Mouse (Mus musculus) MEL (cell line): ENCODE results near the gene Six4. TPM values are rescaled to one million over a fixed set of nuclear protein-coding genes. Genes with fewer than 3 reads are reported as not detected.
"Not testable (repeated sequence)": the region's sequence is repeated elsewhere in the genome, so short reads cannot be mapped to it uniquely, and the experiment has no call there.

Experiments used
- DNase-seq: peaks from one replicate; pipeline ENCODE4 v3.0.0; 2011; ENCODE audit warnings: low read depth, low spot score
- H3K27ac ChIP-seq: 2 replicates; pipeline ENCODE4 v1.5.1; 2012; ENCODE audit warnings: low read depth, mild to moderate bottlenecking, control low read depth, low read length, moderate library complexity; ENCODE audit not compliant: control insufficient read depth
- H3K27me3 ChIP-seq, 2 experiments: fragments of 150-350 bp in 1 of 2; sonication (generic) in 1 of 2; 2 replicates each; pipeline ENCODE4 v1.6.1; 2012; ENCODE audit warnings: low read length in 2 of 2, mild to moderate bottlenecking in 2 of 2, improper control_type of control experiment in 1 of 2, moderate library complexity in 1 of 2; ENCODE audit not compliant: insufficient read depth in 2 of 2, control insufficient read depth in 1 of 2
- H3K36me3 ChIP-seq, 2 experiments: 2 replicates each; pipeline ENCODE4 v1.6.1; 2012 to 2014; ENCODE audit warnings: low read length in 2 of 2, improper control_type of control experiment in 1 of 2, inconsistent platforms in 1 of 2, mild to moderate bottlenecking in 1 of 2; ENCODE audit not compliant: insufficient read depth in 2 of 2, control insufficient read depth in 1 of 2
- H3K4me1 ChIP-seq, 2 experiments: fragments of 150-350 bp in 1 of 2; sonication (generic) in 1 of 2; 2 replicates each; pipeline ENCODE4 v1.6.1; 2012; ENCODE audit warnings: low read length in 2 of 2, improper control_type of control experiment in 1 of 2, mild to moderate bottlenecking in 1 of 2; ENCODE audit not compliant: insufficient read depth in 2 of 2, control insufficient read depth in 1 of 2
- H3K4me3 ChIP-seq, 2 experiments: fragments of 150-350 bp in 1 of 2; sonication (generic) in 1 of 2; 2 replicates each; pipeline ENCODE4 v1.5.1; 2012; ENCODE audit warnings: low read depth in 2 of 2, low read length in 2 of 2, mild to moderate bottlenecking in 2 of 2, moderate library complexity in 2 of 2, control low read depth in 1 of 2, improper control_type of control experiment in 1 of 2; ENCODE audit not compliant: control insufficient read depth in 1 of 2, insufficient read depth in 1 of 2
- H3K79me2 ChIP-seq: 2 replicates; pipeline ENCODE4 v1.6.1; 2012; ENCODE audit warnings: mild to moderate bottlenecking, low read length, moderate library complexity; ENCODE audit not compliant: control insufficient read depth, poor library complexity, insufficient read depth
- H3K9ac ChIP-seq: 2 replicates; pipeline ENCODE4 v1.6.1; 2012; ENCODE audit warnings: low read depth, mild to moderate bottlenecking, control low read depth, low read length, moderate library complexity; ENCODE audit not compliant: control insufficient read depth, poor library complexity, severe bottlenecking
- H3K9me3 ChIP-seq: fragments of 150-350 bp; sonication (generic); replicated peaks from 2 replicates; pipeline ENCODE4 v1.6.1; 2012; ENCODE audit warnings: mild to moderate bottlenecking, low read length, improper control_type of control experiment, moderate library complexity; ENCODE audit not compliant: insufficient read depth
- CHD2 ChIP-seq: IDR thresholded peaks from 2 replicates; pipeline ENCODE4 v1.6.1; 2011; ENCODE audit warnings: low read length, improper control_type of control experiment
- CTCF ChIP-seq, 3 experiments: IDR thresholded peaks in 2 of 3; conservative IDR thresholded peaks in 1 of 3; 2 replicates each; pipeline ENCODE4 v1.5.1; 2011 to 2012; ENCODE audit warnings: low read length in 3 of 3, low read depth in 2 of 3, mild to moderate bottlenecking in 2 of 3, improper control_type of control experiment in 1 of 3, inconsistent platforms in 1 of 3, mixed read lengths in 1 of 3, moderate library complexity in 1 of 3; ENCODE audit not compliant: control insufficient read depth in 1 of 3, insufficient read depth in 1 of 3, poor library complexity in 1 of 3, severe bottlenecking in 1 of 3
- E2F4 ChIP-seq: IDR thresholded peaks from 2 replicates; pipeline ENCODE4 v1.6.1; 2011; ENCODE audit warnings: low read depth, low read length, improper control_type of control experiment, borderline replicate concordance
- ELF1 ChIP-seq: IDR thresholded peaks from 2 replicates; pipeline ENCODE4 v1.6.1; 2014; ENCODE audit warnings: low read depth, mild to moderate bottlenecking, inconsistent platforms, low read length, improper control_type of control experiment, moderate library complexity
- EP300 ChIP-seq, 2 experiments: IDR thresholded peaks; 2 replicates each; pipeline ENCODE4 v1.6.1; 2011; ENCODE audit warnings: improper control_type of control experiment in 2 of 2, low read length in 2 of 2, low read depth in 1 of 2, mild to moderate bottlenecking in 1 of 2
- ETS1 ChIP-seq: IDR thresholded peaks from 2 replicates; pipeline ENCODE4 v1.6.1; 2012; ENCODE audit warnings: low read depth, mild to moderate bottlenecking, inconsistent platforms, low read length, improper control_type of control experiment, moderate library complexity
- GATA1 ChIP-seq: IDR thresholded peaks from 2 replicates; pipeline ENCODE4 v1.6.1; 2011; ENCODE audit warnings: low read depth, low read length, improper control_type of control experiment
- KAT2A ChIP-seq: conservative IDR thresholded peaks from 2 replicates; pipeline ENCODE4 v1.6.1; 2012; ENCODE audit warnings: low read depth, low read length, improper control_type of control experiment, inconsistent platforms
- MAFK ChIP-seq: IDR thresholded peaks from 2 replicates; pipeline ENCODE4 v1.6.1; 2011; ENCODE audit warnings: low read depth, mild to moderate bottlenecking, low read length, improper control_type of control experiment, borderline replicate concordance
- MAX ChIP-seq: IDR thresholded peaks from 2 replicates; pipeline ENCODE4 v1.6.1; 2011; ENCODE audit warnings: low read length, improper control_type of control experiment
- MAZ ChIP-seq: IDR thresholded peaks from 2 replicates; pipeline ENCODE4 v1.6.1; 2012; ENCODE audit warnings: low read depth, mild to moderate bottlenecking, inconsistent platforms, low read length, improper control_type of control experiment
- MEF2A ChIP-seq: IDR thresholded peaks from 2 replicates; pipeline ENCODE4 v1.6.1; 2014; ENCODE audit warnings: low read depth, mild to moderate bottlenecking, inconsistent platforms, low read length, improper control_type of control experiment; ENCODE audit not compliant: poor library complexity, insufficient replicate concordance, severe bottlenecking; ENCODE audit errors: extremely low read depth
- MXI1 ChIP-seq: IDR thresholded peaks from 2 replicates; pipeline ENCODE4 v1.6.1; 2011; ENCODE audit warnings: mild to moderate bottlenecking, low read depth, low read length, improper control_type of control experiment
- MYC ChIP-seq: IDR thresholded peaks from 2 replicates; pipeline ENCODE4 v1.6.1; 2011; ENCODE audit warnings: low read depth, mild to moderate bottlenecking, low read length, improper control_type of control experiment, moderate library complexity
- NELFE ChIP-seq: IDR thresholded peaks from 2 replicates; pipeline ENCODE4 v1.6.1; 2011; ENCODE audit warnings: low read depth, low read length, improper control_type of control experiment
- NRF1 ChIP-seq: IDR thresholded peaks from 2 replicates; pipeline ENCODE4 v1.6.1; 2014; ENCODE audit warnings: low read depth, mild to moderate bottlenecking, inconsistent platforms, low read length, improper control_type of control experiment, moderate library complexity; ENCODE audit not compliant: poor library complexity, insufficient read depth, severe bottlenecking
- POLR2A ChIP-seq, 2 experiments: IDR thresholded peaks; 2 replicates each; pipeline ENCODE4 v1.6.1; 2011 to 2012; ENCODE audit warnings: low read length in 2 of 2, mild to moderate bottlenecking in 2 of 2, control low read depth in 1 of 2, improper control_type of control experiment in 1 of 2, low read depth in 1 of 2, moderate library complexity in 1 of 2; ENCODE audit not compliant: control insufficient read depth in 1 of 2, insufficient read depth in 1 of 2, poor library complexity in 1 of 2
- POLR2AphosphoS5 ChIP-seq: IDR thresholded peaks from 2 replicates; pipeline ENCODE4 v1.6.1; 2012; ENCODE audit warnings: low read depth, borderline replicate concordance, mild to moderate bottlenecking, inconsistent platforms, low read length, moderate library complexity, mixed read lengths
- RCOR1 ChIP-seq: IDR thresholded peaks from 2 replicates; pipeline ENCODE4 v1.6.1; 2012; ENCODE audit warnings: low read depth, mild to moderate bottlenecking, inconsistent platforms, low read length, improper control_type of control experiment
- TBP ChIP-seq: IDR thresholded peaks from 2 replicates; pipeline ENCODE4 v1.8.0; 2011; ENCODE audit warnings: low read depth, low read length, improper control_type of control experiment
- TCF12 ChIP-seq: IDR thresholded peaks from 2 replicates; pipeline ENCODE4 v1.6.1; 2014; ENCODE audit warnings: low read depth, mild to moderate bottlenecking, inconsistent platforms, low read length, improper control_type of control experiment, moderate library complexity
- UBTF ChIP-seq: IDR thresholded peaks from 2 replicates; pipeline ENCODE4 v1.6.1; 2012; ENCODE audit warnings: low read depth, mild to moderate bottlenecking, inconsistent platforms, low read length, improper control_type of control experiment, moderate library complexity, borderline replicate concordance; ENCODE audit not compliant: insufficient read depth
- USF2 ChIP-seq, 2 experiments: IDR thresholded peaks; 2 replicates each; pipeline ENCODE4 v1.6.1; 2011 to 2012; ENCODE audit warnings: improper control_type of control experiment in 2 of 2, low read length in 2 of 2, borderline replicate concordance in 1 of 2, inconsistent platforms in 1 of 2, low read depth in 1 of 2, mild to moderate bottlenecking in 1 of 2; ENCODE audit not compliant: insufficient read depth in 1 of 2
- ZKSCAN1 ChIP-seq: IDR thresholded peaks from 2 replicates; pipeline ENCODE4 v1.6.1; 2012; ENCODE audit warnings: low read depth, mild to moderate bottlenecking, inconsistent platforms, low read length, improper control_type of control experiment, moderate library complexity
- ZMIZ1 ChIP-seq: IDR thresholded peaks from 2 replicates; pipeline ENCODE4 v1.6.1; 2012; ENCODE audit warnings: low read depth, mild to moderate bottlenecking, inconsistent platforms, low read length, improper control_type of control experiment, moderate library complexity
- polyA plus RNA-seq, 2 experiments: library from polyadenylated mRNA; stranded (reverse) in 1 of 2; unstranded in 1 of 2; fragments of >175 nt in 1 of 2; fragments of >200 nt in 1 of 2; gene quantifications; 2 replicates each; pipeline versions ENCODE4 v1.2.1 to v1.2.4; 2012; ENCODE audit warnings: low replicate concordance in 2 of 2, low read depth in 1 of 2; ENCODE audit not compliant: insufficient read length in 2 of 2, insufficient read depth in 1 of 2, missing spikeins in 1 of 2
- total RNA-seq: library from RNA; depleted of rRNA; stranded (reverse); fragments of 300-350 nt; gene quantifications from 2 replicates; pipeline ENCODE4 v1.2.3, GENCODE M21; 2012

The Six4 gene
- total and polyA plus RNA-seq, 3 experiments = not detected

DNA sequence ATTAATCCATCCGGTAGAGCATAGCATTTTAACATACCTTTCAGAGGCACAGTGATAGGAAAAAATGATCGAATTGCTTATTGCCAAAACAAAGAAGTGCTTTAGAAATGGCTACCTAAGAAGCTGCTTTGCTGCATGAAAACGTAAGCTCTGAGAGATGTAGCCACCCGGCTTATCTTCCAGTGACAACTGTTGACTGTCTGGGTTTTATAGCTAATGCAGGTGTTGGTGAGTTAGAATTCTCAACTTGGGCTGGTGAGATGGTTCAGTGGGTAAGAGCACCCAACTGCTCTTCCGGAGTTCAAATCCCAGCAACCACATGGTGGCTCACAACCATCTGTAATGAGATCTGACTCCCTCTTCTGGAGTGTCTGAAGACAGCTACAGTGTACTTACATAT lies 37.8 kb upstream of the Six4 start:
- 0 out of 2 replicates have a peak, but pooled peaks have one; percentile 4 for TF ChIP-seq GATA1
- H3K9me3 ChIP-seq, H3K4me3 ChIP-seq, H3K4me1 ChIP-seq, H3K79me2 ChIP-seq, H3K27me3 ChIP-seq, H3K27ac ChIP-seq, H3K36me3 ChIP-seq, H3K9ac ChIP-seq: not testable (repeated sequence)
- peak; percentile 21 for DNase-seq

DNA sequence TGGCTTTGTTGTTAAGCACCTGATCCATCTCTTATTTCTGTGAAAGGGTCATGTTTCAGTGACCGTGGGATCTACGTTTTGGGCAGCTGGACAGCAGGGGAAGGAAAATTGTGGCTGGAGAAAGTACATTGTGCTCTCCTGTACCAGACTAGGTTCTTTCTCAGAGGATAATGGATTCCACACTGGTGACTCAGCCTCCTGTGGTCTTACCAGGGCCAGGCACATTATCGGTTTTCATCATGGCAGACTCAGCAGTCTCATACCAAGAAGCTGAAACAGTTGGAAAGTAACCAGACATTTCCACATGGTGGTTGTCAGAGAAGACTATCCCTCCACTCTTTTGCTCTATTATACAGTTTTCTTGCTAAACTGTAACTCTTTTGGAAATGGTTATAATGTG lies 34.0 kb upstream of the Six4 start:
- H3K9me3 ChIP-seq = no peaks in the 10 kb centered on the region
- H3K27me3 ChIP-seq = no peaks in the 10 kb centered on the region
- no peaks in the 10 kb centered on the region for H3K4me1 ChIP-seq
- peaks cover 3% of the 10 kb centered on the region; the same call in 1 of the 2 replicates for H3K79me2 ChIP-seq
- H3K27ac ChIP-seq = no peak overlapping the region
- TF ChIP-seq USF2 (IDR thresholded peaks at IDR 0.05; ENCODE audit: borderline replicate concordance in 1 of 2, insufficient read depth in 1 of 2, low read depth in 1 of 2, low read length in 2 of 2) (no peak), MAFK (no peak), TBP (no peak), TCF12 (no peak), ELF1 (no peak), MXI1 (no peak), MYC (no peak), KAT2A (no peak), MAZ (no peak), CHD2 (no peak), POLR2A (IDR thresholded peaks at IDR 0.05; ENCODE audit: control insufficient read depth in 1 of 2, insufficient read depth in 1 of 2, low read depth in 1 of 2, low read length in 2 of 2, poor library complexity in 1 of 2) (no peak), UBTF (no peak)
- TF ChIP-seq, all 39 proteins: peak for 0
- Histone ChIP-seq H3K4me3 (no peak overlapping the region), H3K9ac (no peak overlapping the region), H3K36me3 (peaks cover 0 to 2% of the 10 kb centered on the region in 2 experiments; a peak in 1 of 4 replicates)
- DNase-seq = no peak

DNA sequence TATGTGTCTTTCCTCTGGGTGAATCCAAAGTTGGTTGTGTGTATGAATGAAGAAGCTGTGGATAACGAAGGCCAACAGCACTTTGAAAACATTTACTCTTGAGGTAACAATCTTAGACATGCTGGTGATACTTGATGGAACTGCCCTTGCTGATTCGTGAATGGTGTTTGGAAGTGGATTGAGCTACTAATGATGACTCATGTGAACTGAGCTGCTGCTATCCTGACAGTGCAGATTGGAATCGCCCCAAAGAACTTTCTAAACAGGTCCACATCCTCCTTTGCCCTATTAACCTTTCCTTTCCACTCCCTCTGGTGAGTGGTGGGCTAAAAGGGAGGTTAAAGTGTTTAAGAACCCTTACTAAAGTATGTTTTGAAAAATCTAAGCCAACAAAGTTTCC lies 27.5 kb upstream of the Six4 start:
- H3K9ac ChIP-seq = no peak overlapping the region
- DNase-seq = no peak
- no peaks in the 10 kb centered on the region for H3K27me3 ChIP-seq
- H3K4me1 ChIP-seq = no peaks in the 10 kb centered on the region
- H3K27ac ChIP-seq = no peak overlapping the region
- no peak for TF ChIP-seq POLR2A (IDR thresholded peaks at IDR 0.05; ENCODE audit: control insufficient read depth in 1 of 2, insufficient read depth in 1 of 2, low read depth in 1 of 2, low read length in 2 of 2, poor library complexity in 1 of 2)
- no peak for TF ChIP-seq USF2 (IDR thresholded peaks at IDR 0.05; ENCODE audit: borderline replicate concordance in 1 of 2, insufficient read depth in 1 of 2, low read depth in 1 of 2, low read length in 2 of 2)
- no peak for TF ChIP-seq MAX
- no peak for TF ChIP-seq RCOR1
- TF ChIP-seq POLR2AphosphoS5 = no peak
- TF ChIP-seq NRF1 = no peak
- no peak for TF ChIP-seq CTCF (IDR thresholded peaks at IDR 0.05 in 2 of 3, conservative IDR thresholded peaks at IDR 0.05 in 1 of 3; ENCODE audit: control insufficient read depth in 1 of 3, insufficient read depth in 1 of 3, low read depth in 2 of 3, low read length in 3 of 3, poor library complexity in 1 of 3, severe bottlenecking in 1 of 3)
- no peak for TF ChIP-seq ZMIZ1
- no peak for TF ChIP-seq ELF1
- TF ChIP-seq MAFK = no peak
- TF ChIP-seq MEF2A = no peak
- no peak for TF ChIP-seq MYC
- no peak for TF ChIP-seq E2F4
- TF ChIP-seq EP300 (IDR thresholded peaks at IDR 0.05; ENCODE audit: low read depth in 1 of 2, low read length in 2 of 2) = no peak
- no peak for TF ChIP-seq NELFE
- TF ChIP-seq ETS1 = no peak
- TF ChIP-seq ZKSCAN1 = no peak
- TF ChIP-seq TBP = no peak
- H3K79me2 ChIP-seq = peaks cover 1% of the 10 kb centered on the region; the same call in 1 of the 2 replicates
- H3K9me3 ChIP-seq = no peaks in the 10 kb centered on the region
- H3K36me3 ChIP-seq = peaks cover 0 to 2% of the 10 kb centered on the region in 2 experiments; a peak in 1 of 4 replicates
- no peak overlapping the region for H3K4me3 ChIP-seq
